Mouse (Mus musculus) olfactory bulb, adult 2 months (tissue): Measurements from ENCODE around the gene Mxra7.

Experiments used
- CTCF ChIP-seq: fragments of 200-500 bp; IDR thresholded peaks from 2 replicates; pipeline ENCODE4 v1.5.1; 2012; ENCODE audit warnings: low read depth, mild to moderate bottlenecking, low read length, moderate library complexity; ENCODE audit not compliant: insufficient read depth
- POLR2A ChIP-seq: fragments of 200-500 bp; IDR thresholded peaks from 2 replicates; pipeline ENCODE4 v1.6.1; 2012; ENCODE audit warnings: mild to moderate bottlenecking, low read depth, low read length, moderate library complexity; ENCODE audit not compliant: insufficient read depth

- TF ChIP-seq CTCF (no peak), POLR2A (no peak)
These were observed 25.1 kb downstream of the Mxra7 start for GRCm38 (mm10) chr11:116802709-116803108.
